Mouse (Mus musculus) B cell, adult 2 months (primary cell): Measurements from ENCODE around the gene Emc9.

Experiments
- DNase-seq, 2 experiments: peaks; one replicate each; pipeline ENCODE4 v3.0.0; 2022

Gene Emc9

DNA sequence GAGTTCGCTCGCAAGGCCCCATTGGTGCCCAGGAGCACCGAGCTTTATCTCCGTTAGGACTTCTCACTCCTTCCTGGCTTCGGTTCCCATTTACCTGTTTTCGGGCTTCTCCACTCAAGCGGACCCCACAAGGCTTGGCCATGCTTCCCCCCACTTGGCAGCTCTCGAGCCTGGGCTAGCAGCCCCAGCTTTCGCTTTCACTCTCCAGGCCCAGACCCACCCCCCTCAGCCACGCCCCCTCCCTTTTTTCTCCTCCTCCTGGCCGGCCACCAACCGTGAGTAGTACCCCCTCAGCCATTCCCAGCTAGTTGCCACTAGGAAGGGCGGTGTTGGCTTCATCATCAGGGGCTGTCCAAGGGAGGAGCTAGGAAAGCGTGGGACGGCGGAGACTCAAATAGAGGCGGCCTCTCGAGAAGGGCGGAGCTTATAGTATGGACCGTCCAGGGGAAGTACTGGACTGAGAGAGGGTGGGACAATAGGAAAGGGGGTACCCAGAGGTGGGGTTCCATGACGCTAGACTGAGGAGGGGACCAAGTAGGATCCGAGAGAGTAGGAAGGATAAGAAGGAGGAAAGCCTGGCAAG lies 5.7 kb upstream of the Emc9 start, which contains the start of gene Psme2:
Gene Psme2, minus strand, starts transcription at position 366 of the 583 bp plus-strand sequence.
- peak; percentile 78 to 81 for DNase-seq

DNA sequence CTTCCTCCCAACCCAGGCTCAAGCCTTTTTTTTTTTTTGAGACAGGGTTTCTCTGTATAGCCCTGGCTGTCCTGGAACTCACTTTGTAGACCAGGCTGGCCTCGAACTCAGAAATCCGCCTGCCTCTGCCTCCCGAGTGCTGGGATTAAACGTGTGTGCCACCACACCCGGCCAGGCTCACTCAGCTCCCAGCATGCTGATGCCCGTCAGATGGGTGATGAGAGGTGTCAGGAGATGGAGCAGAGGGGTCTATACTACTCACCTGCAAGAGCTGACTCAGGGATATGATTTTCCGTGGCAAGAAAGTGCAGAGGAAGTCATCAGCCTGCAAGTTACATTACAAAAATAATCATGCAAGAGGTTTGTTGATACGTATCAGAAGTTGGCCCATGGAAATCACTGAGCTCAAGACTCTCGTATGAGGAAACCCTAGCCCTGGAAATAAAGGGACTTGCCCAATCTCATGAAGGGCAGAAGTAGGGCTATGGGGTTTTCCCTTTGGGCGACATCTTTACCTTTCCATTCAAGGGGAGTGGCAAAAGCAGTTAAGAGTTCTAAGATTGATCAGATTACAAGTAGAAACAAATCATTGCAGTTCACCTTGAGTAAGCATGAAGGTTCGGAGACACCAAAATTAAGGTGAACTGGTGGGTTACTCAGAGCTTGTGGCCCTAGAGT lies 4.8 kb upstream of the Emc9 start:
- peak; percentile 32 to 45 for DNase-seq

DNA sequence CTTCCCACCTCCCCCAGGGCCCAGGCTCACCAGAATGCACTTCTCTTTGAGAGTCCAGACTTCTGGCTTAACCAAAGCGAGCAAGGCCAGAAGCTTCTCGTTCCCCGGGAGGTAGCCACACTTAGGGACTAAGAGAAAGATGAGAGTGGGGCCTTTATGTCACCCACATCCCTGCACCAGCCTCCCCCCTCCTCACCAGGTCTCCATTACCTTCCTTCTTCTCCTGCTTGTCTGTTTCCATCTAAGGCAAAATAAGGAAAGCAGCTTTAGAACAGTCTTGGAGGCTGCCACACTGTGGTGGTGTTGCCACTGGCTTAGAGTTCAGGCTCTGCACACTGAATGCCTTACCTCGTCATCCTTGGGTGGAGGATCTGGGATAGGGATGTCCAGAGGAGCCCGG lies 4.2 kb upstream of the Emc9 start:
- DNase-seq = no peak

DNA sequence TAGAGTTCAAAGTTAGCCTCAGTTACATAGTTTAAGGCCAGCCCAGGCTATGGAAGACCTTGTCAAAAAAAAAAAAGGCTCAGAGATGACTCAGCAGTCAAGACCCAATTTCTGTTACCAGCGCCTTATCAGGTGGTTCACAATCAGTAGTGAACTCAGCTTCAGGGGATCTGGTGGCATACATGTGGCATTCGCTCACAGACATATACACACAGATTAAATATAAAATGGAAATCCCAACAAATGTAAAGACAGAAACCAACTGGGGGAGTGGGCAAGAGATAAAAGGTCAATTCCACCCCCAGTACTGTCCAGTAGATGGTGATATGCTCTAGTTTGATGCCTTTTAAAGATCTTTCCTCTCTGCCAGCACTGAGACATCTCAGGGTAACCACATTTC lies 1.0 kb upstream of the Emc9 start:
- DNase-seq = no peak

DNA sequence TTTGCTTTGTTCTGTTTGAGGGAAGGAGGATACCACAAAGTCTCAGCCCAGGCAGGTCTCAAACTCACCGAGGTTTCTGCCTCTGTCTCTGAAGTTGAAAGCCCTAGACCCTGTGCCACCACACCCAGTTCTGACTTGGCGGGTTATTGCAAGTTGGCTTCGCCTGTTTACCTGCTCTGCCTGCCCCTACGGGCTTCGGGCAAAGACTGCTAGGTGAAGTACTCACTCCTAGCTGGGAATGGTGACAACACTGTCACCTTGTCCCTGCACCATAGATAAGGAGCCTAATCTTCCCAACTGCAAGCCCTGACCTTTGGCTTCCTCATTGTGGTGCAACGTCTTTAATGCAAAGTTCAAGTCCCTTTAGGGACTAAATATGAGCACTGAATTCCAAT lies 461 bp upstream of the Emc9 start:
- DNase-seq = no peak

DNA sequence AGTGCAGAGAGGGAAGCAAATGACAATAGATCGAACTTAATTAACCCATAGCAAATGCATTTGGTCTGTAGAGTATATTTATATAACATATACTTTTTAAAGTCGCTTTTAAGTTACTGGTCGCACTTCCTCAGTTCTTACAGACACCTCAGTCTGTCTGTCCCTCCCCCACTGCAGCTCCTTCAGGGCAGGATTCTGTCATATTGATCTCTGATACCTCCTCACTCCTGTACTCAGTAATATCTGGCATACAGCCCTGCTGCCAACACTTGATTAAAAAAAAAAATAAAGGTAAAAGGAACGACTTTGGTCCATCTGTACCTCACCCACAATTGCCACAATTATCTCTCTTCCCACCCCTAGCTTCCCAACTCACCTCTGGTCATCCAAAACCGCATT lies 800 bp downstream of the Emc9 start:
- no peak for DNase-seq

DNA sequence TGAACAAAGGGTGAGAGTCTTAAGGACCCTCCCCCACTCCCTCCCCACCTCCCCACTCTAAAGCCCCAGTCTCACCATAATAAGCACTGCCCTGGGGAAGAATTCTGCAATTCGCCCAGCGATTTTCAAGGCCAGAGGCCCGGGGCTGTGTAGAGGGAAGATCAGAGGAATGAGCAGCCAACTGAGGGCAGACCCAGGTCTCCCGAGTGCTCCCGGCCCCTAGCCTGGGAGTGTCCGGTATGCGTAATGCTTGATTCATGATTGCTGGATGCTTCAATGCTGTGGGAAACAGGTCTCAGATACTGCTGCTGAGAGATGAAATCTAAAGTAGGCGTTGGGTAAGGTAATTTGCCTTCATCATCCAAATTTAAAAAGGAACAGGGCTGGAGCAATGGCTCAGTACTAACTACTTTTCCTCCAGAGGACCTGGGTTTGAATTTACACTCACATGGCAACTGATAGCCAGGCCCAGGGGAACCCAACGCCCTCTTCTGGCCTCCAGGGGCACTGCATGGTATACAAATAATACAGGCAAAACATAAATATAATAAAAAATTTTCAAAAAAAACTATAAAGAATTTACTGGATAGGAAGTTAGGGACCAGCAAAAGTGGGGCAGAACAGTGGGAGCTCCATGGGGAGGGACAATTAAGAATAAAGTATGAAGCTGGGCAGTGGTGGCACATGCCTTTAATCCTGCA lies 3.0 kb downstream of the Emc9 start:
- DNase-seq = peak; percentile 64 to 67

DNA sequence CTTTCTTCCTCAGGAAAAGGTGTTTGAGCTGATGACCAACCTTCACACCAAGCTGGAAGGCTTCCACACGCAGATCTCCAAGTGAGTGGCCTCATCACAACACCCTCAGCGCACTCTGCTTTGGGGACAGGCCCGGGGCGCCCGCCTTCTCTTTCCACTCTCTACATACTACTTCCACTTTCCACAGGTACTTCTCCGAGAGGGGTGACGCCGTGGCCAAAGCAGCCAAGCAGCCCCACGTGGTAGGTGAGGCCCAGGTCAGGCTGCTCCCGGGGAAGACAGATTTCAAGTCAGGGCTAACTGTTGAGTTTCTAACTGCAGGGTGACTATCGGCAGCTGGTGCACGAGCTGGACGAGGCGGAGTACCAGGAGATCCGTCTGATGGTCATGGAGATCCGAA lies 4.4 kb downstream of the Emc9 start:
- DNase-seq = no peak

DNA sequence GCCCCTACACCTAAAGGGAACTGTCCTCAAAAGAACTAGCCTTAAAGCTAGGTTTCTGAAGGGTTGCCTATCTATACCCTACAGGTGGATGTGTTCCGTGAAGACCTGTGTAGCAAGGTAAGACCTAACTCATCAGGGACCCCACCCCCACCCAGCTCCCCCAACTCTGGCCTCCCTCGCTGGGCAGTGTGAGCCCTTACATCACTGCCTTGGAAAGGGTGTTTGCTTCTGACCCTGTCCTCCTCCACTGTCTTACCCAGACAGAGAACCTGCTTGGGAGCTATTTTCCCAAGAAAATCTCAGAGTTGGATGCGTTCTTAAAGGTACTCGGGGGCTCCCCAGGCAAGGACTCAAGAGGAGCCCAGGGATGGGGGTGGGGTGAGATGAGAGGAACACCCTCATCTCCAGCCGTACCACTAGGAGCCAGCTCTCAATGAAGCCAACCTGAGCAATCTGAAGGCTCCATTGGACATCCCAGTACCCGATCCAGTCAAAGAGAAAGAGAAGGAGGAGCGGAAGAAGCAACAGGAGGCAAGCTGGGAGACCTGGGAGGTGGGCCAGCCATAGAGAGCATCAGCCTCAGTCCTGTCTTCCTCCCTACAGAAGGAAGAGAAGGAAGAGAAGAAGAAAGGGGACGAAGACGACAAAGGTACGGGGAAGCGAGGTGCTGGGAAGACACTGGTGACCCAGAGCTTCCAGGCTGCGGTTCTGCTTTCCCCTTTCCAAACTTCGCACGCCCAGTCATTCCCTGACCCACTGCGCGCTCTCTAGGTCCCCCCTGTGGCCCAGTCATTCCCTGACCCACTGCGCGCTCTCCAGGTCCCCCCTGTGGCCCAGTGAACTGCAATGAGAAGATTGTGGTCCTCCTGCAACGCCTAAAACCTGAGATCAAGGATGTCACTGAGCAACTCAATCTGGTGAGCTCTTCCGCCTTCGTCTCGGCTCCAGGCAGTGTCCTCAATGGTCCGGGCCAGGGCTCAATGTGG lies 5.3 kb downstream of the Emc9 start:
- DNase-seq = no peak

DNA sequence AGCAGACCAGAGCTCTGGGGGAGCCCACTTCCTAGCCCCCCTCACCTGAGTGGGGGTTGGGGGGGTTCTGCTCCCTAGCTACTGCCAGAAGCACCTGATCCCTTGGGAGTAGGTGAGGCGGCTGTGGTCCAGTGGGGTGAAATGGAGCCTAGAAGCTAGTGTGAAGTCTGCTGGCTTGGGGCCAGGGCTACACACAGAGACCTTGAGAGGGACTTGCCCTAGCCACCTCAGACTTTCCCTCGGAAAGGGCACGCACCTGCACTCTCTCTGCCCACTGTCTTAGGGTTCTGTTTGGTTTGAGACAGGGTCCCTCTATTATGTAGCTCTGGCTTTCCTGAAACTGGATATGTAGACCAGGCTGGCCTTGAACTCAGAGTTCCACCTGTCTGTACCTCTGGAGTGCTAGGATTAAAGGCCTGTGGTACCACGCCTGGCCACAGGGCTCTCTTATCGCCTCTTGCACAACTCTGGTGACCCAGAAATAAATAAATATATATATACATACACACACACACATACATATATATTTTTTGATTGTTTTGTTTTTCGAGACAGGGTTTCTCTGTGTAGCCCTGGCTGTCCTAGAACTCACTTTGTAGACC lies 6.3 kb downstream of the Emc9 start:
- DNase-seq = peak in 1 of 2 experiments; percentile 61

DNA sequence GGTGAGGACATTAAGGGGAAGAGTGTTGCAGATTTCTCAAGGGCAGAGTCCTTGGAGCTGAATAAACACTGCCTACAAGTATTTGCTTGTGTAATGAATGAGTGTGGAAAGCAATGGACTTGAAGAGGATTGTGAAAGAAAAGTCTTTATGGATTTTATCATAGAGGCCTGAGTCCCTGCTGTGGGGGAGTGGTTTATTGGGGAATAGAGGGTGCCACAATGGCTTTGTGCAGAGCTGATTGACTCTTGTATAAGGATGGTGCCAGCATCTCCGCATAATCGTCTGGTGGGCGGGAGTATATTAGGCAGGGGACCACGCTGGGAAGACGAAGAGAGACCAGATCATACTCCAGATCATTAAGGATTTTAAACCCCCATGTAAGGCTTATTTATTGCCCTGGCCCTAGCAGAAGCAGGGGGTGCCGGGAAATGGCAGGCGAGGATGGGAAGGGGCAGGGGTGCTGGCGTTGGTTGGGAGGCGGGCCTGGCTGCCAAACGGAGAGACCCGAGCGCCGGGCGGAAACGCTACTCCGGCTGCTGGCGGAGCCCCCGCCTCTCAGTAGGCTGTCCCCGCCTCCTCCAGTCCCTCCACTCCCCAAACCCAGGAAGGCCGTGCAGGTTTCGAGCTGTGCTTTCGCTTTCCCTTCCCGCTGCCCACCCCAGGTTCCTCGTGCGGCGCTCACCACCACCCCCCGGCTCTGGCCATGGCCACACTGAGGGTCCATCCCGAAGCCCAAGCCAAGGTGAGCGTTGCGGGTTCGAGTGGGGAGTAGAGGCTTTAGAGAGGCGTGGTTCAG lies 7.0 kb downstream of the Emc9 start, which contains the start of gene Psme1:
Gene Psme1, plus strand, starts transcription at position 253 of the 797 bp plus-strand sequence.
- DNase-seq = peak; percentile 80 to 81

DNA sequence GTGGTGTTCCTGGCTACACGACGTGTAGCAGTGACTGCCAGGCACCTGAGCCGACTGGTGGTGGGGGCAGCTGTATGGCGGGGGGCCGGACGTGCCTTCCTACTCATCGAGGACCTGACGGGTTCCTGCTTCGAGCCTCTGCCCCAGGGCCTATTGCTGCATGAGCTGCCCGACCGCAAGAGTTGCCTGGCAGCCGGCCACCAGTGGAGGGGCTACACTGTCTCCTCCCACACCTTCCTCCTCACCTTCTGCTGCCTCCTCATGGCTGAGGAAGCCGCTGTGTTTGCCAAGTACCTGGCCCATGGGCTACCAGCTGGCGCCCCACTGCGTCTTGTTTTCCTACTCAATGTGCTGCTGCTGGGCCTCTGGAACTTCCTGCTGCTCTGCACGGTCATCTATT lies 8.7 kb downstream of the Emc9 start:
- no peak for DNase-seq

DNA sequence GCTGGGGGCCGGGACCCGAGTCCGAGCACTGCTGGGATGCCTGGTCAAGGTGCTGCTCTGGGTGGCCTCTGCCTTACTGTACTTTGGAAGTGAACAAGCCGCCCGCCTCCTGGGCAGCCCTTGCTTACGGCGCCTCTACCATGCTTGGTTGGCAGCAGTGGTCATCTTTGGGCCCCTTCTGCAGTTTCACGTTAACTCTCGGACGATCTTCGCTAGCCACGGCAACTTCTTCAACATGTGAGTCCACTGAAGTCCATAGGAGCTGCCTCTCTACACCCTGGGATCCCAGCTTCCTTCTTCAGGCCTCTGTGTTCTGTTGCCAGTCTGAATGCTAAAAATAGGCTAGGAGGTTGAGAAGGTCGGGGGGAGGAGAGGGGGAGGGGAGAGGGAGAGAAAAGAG lies 9.4 kb downstream of the Emc9 start:
- no peak for DNase-seq

DNA sequence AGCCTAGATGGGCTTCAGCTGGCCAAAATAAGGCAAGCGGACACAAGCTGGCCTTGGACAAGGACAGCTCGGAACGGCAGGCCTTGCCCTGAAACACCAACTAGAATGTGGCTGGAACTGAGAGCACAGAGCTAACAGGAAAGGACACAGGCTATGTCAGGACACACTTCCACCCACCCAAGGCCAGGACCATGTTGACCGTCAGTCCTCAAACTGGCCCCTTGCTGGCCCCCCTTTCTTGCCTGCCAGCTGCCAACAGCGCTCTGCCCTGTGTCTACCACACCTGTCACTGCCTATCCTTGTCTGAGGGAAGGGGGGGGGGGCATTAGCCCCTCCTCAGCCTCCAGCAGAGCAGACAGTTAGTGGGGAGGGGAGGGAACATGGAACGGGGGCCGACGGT lies 9.8 kb downstream of the Emc9 start, which contains the start of gene Fitm1:
Gene Fitm1, plus strand, starts transcription at position 316 of the 400 bp plus-strand sequence.
- no peak for DNase-seq

DNA sequence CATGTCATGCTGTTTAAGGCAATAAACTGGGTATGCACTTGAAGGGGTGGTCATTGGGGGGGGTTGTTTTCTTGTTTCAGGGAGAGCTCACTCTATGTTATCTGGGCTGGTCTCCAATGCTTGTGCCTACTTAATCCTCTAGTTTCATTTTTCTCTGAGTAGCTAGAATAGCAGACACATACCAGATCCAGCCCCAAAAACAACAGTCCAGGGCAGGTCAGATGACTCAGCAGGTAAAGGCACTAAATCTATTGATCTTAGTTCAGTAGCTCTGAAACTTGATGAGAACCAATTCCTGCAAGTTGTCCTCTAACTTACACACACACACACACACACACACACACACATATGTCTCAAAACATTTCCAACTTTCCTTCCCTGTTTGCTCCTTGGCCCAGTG lies 13.3 kb downstream of the Emc9 start:
- DNase-seq = no peak

DNA sequence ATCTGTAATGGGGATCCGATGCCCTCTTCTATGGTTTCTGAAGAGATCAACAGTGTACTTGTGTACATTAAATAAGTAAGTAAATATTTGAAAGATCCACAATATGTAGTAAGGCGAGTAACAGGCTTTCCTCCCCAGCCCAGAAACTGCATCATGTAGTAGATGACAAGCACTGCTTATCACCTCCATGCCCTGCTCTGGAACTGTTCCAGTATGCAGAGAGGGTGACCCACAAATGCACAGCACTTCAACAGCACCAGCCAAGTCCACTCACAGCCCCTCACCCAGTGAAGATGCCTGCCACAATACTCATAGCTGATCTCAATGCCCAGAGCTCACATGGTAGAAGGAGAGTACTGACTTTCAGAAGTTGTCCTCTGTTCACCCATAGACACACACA lies 14.5 kb downstream of the Emc9 start:
- no peak for DNase-seq

DNA sequence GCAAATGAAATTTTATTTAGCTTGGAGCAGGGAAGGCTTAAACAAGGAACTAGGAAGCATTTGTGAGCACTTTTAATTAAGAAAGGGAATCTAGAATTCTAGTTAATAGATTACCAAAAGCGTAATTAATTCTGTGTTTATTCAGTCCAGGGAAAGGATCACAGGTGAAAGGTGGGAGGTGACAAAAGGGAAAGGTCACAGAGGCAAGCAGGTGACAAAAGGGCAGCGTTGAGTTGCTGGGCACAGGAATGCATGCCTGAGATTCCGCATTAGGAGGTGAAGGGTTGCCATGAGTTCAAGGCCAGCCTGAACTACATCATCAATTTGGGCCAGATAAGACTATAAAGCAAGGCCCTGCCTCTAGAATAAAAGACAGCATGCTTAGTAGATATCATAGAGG lies 17.6 kb downstream of the Emc9 start:
- no peak for DNase-seq

DNA sequence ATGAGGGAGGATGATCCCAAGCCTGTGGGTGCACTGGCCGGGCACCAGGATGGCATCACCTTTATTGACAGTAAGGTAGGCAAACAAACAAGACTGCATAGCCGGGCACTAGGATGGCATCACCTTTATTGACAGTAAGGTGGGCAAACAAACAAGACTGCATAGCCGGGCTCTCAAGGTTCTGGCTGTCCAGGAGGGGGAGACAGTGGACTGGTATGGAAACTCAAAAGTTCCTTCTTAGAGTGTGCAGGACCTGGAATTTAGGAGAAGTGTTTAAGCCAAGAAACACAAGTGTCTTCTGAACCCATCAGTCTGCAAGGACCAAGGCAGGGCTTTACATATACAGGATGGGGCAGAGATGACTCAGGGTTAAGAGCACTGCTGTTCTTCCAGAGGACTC lies 19.4 kb downstream of the Emc9 start:
- no peak for DNase-seq

DNA sequence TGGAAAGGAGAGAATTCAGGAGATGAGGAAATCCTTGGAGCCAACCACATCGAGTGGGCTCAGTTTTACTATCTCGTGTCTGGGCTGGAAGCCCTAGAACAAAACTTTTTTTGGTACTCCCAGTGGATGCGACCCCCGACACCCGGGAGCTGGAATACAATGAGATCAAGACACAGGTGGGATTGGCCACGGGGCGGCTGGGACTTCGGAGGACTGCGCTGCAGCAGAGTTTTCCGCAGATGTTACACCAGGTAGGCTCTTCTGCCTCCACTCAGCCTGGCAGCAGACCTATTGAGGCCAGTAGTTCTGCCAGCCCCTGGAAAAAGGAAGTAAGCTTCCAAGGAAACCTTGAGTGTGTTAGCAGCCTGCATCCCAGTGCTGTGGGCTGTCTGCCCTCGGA lies 21.9 kb downstream of the Emc9 start:
- no peak for DNase-seq

DNA sequence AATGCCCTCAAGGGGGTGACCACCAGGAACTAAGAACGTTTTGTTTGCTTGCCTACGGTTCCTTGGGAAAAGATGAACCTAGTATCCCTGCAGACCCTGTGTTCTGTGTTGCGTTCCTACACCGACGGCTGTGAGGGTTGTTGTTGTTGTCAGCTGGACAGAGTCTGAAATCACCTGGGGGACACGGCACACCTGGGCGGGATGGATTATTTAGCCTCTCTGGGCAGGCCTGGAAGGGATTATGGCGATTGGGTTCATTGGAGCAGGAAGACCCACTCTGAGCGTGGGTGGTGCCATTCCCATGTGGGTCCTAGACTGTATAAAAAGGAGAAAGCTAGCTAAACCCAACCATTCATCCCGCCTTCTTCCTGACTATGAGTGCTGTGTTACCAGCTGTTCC lies 23.2 kb downstream of the Emc9 start:
- DNase-seq = no peak

DNA sequence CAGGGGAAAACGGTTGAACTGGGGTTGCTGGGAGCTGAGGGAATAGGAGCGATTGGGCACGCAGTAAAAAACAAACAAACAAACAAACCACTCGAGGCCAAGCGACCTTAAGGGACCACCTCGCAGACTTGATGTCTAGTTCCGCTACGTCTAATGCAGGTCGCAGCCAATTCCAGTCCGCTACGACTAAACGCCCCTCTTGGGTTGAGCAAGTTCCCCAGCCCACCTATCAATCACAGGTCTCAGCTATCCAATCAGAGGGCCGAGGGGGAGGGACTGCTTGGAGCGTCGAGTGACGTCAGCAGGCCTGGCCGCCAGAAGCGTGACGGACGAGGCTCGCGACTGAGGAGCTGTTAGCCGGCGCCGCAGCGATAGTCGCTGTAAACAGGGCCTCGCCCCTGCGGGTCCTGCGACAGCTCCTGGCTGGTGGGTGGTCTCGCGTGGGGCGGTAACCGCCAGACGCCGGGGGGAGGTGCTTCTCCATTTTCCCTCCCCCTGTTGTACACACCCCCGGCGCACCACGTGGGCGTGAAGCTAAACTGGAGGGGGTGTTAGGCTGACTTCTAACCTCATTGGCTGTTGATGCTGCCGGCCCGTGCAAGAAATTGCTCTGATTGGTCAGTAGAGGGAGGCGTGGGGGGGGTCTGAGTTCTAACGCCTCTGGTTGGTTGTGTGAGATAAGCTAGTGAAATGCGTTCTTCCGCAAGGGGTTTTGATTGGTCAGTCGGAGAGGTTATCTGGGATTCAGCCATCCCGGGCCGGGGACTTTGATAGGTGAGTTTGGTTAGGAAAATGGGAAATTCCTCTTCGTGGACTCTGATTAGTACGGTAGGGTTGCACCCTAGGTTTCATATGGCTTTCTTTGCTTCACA lies 24.7 kb downstream of the Emc9 start, which contains the start of gene A730061H03Rik:
Gene A730061H03Rik, minus strand, starts transcription at position 205 of the 872 bp plus-strand sequence.
- DNase-seq = peak; percentile 98
